Mouse (Mus musculus) E14TG2a.4 (cell line): ENCODE results near the gene Nrxn1.

ENCODE experiments used
- CTCF ChIP-seq: conservative IDR thresholded peaks from 2 replicates; pipeline ENCODE4 v1.5.1; 2014; ENCODE audit warnings: low read length
- POU5F1 ChIP-seq: IDR thresholded peaks from 2 replicates; pipeline ENCODE4 v1.6.1; 2014; ENCODE audit warnings: low read length, borderline replicate concordance

DNA sequence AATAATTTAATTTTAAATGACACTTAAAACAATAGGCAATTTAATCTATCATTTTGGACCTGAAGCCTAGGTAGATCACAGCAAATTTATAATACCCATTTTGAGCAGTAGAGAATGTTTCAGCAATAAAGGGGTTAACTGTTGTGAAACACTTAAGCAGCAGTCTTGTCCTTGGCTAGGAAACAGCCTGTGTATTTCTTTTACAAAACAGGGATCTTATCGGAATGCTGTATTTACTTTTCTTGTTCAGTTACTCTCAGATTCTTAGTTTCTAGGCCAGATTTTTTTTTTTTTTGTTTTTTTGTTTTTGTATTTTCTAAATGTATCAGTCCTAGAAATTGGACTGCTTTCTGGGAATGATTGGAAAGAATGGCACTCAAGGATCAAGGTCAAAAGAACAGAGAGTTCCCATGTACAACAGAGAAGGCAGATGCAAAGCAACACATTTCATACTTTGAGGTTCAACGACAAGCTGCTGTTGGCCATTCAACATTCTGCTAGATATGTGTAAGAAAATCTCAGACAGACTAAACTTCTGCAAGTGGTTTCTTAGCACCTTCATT is 67.7 kb downstream of the Nrxn1 start:
- TF ChIP-seq CTCF (no peak), POU5F1 (no peak)
